ENCODE assay signal across 9 mouse cellular contexts in the genomic region with DNA sequence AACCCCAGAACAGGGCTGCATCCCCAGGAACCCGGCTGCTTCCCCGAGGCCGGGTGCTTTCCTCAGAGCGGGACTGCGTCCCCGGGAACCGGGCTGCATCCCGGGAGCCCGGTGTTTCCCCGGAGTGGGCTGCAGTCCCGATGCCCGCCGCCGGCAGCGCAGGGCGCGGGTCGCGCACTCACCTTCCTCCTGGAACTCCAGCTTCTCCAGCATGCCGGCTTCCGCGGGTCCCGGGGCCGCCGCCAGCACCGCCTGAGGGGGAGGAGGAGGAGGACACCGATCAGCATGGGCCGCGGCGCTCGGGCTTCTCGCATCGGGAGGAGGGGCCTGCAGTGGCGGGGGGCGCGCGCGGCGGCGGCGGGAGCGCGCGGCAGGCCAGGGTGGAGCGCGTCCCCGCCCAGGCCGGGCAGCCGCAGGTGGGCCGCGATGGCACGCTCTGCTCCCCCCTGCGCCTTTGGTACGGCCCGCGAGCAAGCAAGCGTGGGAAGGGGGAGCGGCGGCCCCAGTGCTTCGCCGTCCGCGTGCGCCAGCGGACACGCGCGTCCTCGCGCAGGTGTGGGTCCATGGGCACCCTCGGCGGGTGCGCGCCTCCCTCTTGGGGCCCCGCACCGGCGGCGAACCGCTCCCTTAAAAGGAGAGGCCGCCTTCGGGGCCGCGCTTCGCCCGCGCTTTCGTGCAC.
DNase-seq lines count a peak whose midpoint lies in the region; ATAC-seq and TF ChIP-seq lines count a peak whose summit lies in the region.
"Had no signal": no experiment of that assay in that cellular context is flagged by ENCODE, and none has a peak within 500 bp of the region (broad histone marks: within the 10 kb centered on the region; RNA-seq: fewer than 3 reads in every experiment).

No protein-coding gene starts in this region.

- peak overlapping the region; percentile 96 for H3K4me3 ChIP-seq in megakaryocyte, embryonic 14.5 days (replicated peaks)
- peak overlapping the region; percentile 96 for H3K4me3 ChIP-seq in embryonic facial prominence, embryonic 10.5 days
- peak overlapping the region; percentile 89 for H3K4me3 ChIP-seq in heart, adult 2 months
- H3K4me3 ChIP-seq in limb, embryonic 14.5 days (replicated peaks; ENCODE audit: low read length) = peak overlapping the region; percentile 81

- DNase-seq in embryonic facial prominence, embryonic 10.5 days (ENCODE audit: low spot score) = peak; percentile 93
- DNase-seq in heart, adult 2 months = peak; percentile 90 to 92
- DNase-seq in kidney, adult 8-10 months = peak; percentile 75 to 78
- DNase-seq in limb, embryonic 14.5 days (ENCODE audit: low spot score) = peak; percentile 85
- peak; percentile 32 to 67 for DNase-seq in monocyte, adult 2 months (ENCODE audit: low read depth in 1 of 2, low spot score in 2 of 2)
- DNase-seq in spleen, postnatal 36 days (ENCODE audit: low spot score in 2 of 2) = peak; percentile 93 to 95

- no peaks in the 10 kb centered on the region for H3K36me3 ChIP-seq in megakaryocyte, embryonic 14.5 days (replicated peaks; ENCODE audit: low read length)
- peaks cover 11% of the 10 kb centered on the region for H3K36me3 ChIP-seq in embryonic facial prominence, embryonic 10.5 days (replicated peaks)
- no peaks in the 10 kb centered on the region for H3K36me3 ChIP-seq in heart, adult 2 months (ENCODE audit: control insufficient read depth, insufficient read depth, low read length)
- peaks cover 4% of the 10 kb centered on the region; the same call in 1 of the 2 replicates for H3K36me3 ChIP-seq in limb, embryonic 14.5 days (ENCODE audit: control insufficient read depth, insufficient read depth, low read length)
- H3K36me3 ChIP-seq: G1E had no signal

- TF ChIP-seq POLR2A in heart, adult 2 months (IDR thresholded peaks at IDR 0.05; ENCODE audit: insufficient read depth, low read depth, low read length) = no peak
- no peak for TF ChIP-seq POLR2A in limb, embryonic 14.5 days (IDR thresholded peaks at IDR 0.05; ENCODE audit: borderline replicate concordance, extremely low read depth, insufficient read depth, insufficient read length)

- peaks cover 43% of the 10 kb centered on the region for H3K27me3 ChIP-seq in megakaryocyte, embryonic 14.5 days (replicated peaks)
- 0 out of 2 replicates have a peak, but pooled peaks cover 4% of the 10 kb centered on the region for H3K27me3 ChIP-seq in embryonic facial prominence, embryonic 10.5 days (replicated peaks; ENCODE audit: low read depth, poor library complexity, severe bottlenecking)
- H3K27me3 ChIP-seq in heart, adult 2 months (ENCODE audit: control insufficient read depth, insufficient read depth, low read length) = no peaks in the 10 kb centered on the region
- no peaks in the 10 kb centered on the region for H3K27me3 ChIP-seq in limb, embryonic 14.5 days (ENCODE audit: control insufficient read depth, insufficient read depth, low read length)

- no peak for TF ChIP-seq EP300 in heart, adult 2 months (IDR thresholded peaks at IDR 0.05; ENCODE audit: insufficient read depth, low read depth, low read length)

- H3K79me2 ChIP-seq in heart, adult 2 months (replicated peaks; ENCODE audit: control insufficient read depth, insufficient read depth, low read length) = no peaks in the 10 kb centered on the region

- peaks cover 36% of the 10 kb centered on the region for H3K4me1 ChIP-seq in megakaryocyte, embryonic 14.5 days
- H3K4me1 ChIP-seq in embryonic facial prominence, embryonic 10.5 days = peaks cover 24% of the 10 kb centered on the region
- H3K4me1 ChIP-seq in heart, adult 2 months (ENCODE audit: control insufficient read depth, insufficient read depth, low read length) = peaks cover 1% of the 10 kb centered on the region
- peaks cover 8% of the 10 kb centered on the region for H3K4me1 ChIP-seq in limb, embryonic 14.5 days (ENCODE audit: control insufficient read depth, insufficient read depth, low read length)

- no peak; the same call in 1 of the 2 replicates for ATAC-seq in megakaryocyte, adult 5-6 weeks (ENCODE audit: poor library complexity, severe bottlenecking)
- peak; percentile 91 for ATAC-seq in limb, embryonic 14.5 days (ENCODE audit: low FRiP score, low read depth)

- peak overlapping the region; percentile 96 for H3K27ac ChIP-seq in embryonic facial prominence, embryonic 10.5 days (replicated peaks)
- peak overlapping the region; percentile 86 for H3K27ac ChIP-seq in heart, adult 2 months
- H3K27ac ChIP-seq in limb, embryonic 14.5 days (replicated peaks; ENCODE audit: low read depth, low read length) = peak overlapping the region; percentile 85

- peak overlapping the region; percentile 82 for H3K9ac ChIP-seq in heart, adult 2 months (ENCODE audit: low read depth, low read length)
- H3K9ac ChIP-seq in limb, embryonic 14.5 days (ENCODE audit: low read depth, low read length, severe bottlenecking) = peak overlapping the region; percentile 80

- peak overlapping the region; percentile 82 for H3K4me2 ChIP-seq in limb, embryonic 14.5 days (replicated peaks; ENCODE audit: low read depth, low read length, severe bottlenecking)

- TF ChIP-seq CTCF in heart, adult 2 months (IDR thresholded peaks at IDR 0.05) = peak; percentile 81

- intact Hi-C loops in heart, adult 2 months (cut with DNase I) = loop anchor here (2.0 to 5.0 kb wide), 3 partner anchors 54 to 221 kb away; a partner anchor contains a TSS

- 0 out of 2 replicates have a peak, but pooled peaks cover 3% of the 10 kb centered on the region for H3K9me3 ChIP-seq in megakaryocyte, embryonic 14.5 days
- no peaks in the 10 kb centered on the region for H3K9me3 ChIP-seq in embryonic facial prominence, embryonic 10.5 days
- H3K9me3 ChIP-seq in limb, embryonic 14.5 days (ENCODE audit: control insufficient read depth, low read length) = no peaks in the 10 kb centered on the region

- WGBS in embryonic facial prominence, embryonic 10.5 days = under 1% methylated on average over 86 of the region's 87 CpGs
- WGBS in heart, adult 2 months = under 1% methylated on average over 78 of the region's 87 CpGs
- WGBS in limb, embryonic 14.5 days = under 1% methylated on average over 23 of the region's 87 CpGs
